Mouse (Mus musculus) liver, adult 2 months (tissue): ENCODE results near the gene Cemip2. TPM values are rescaled to one million over a fixed set of nuclear protein-coding genes. Genes with fewer than 3 reads are reported as not detected.

Experiments
- DNase-seq: peaks from one replicate; pipeline ENCODE4 v3.0.0-alpha.2; 2011; ENCODE audit warnings: low read depth, low spot score; ENCODE audit errors: extremely low read depth
- H3K27ac ChIP-seq: fragments of 200-500 bp; replicated peaks from 2 replicates; pipeline ENCODE4 v1.5.1; 2012; ENCODE audit warnings: low read depth, mild to moderate bottlenecking, control low read depth, inconsistent platforms, low read length; ENCODE audit not compliant: insufficient read depth
- H3K27me3 ChIP-seq: fragments of 200-500 bp; 2 replicates; pipeline ENCODE4 v1.6.1; 2012; ENCODE audit warnings: mild to moderate bottlenecking, moderate library complexity, low read length, inconsistent platforms; ENCODE audit not compliant: control insufficient read depth, insufficient read depth
- H3K36me3 ChIP-seq: fragments of 200-500 bp; 2 replicates; pipeline ENCODE4 v1.6.1; 2012; ENCODE audit warnings: low read length, inconsistent platforms; ENCODE audit not compliant: control insufficient read depth, insufficient read depth
- H3K4me1 ChIP-seq: fragments of 200-500 bp; 2 replicates; pipeline ENCODE4 v1.6.1; 2011; ENCODE audit warnings: low read length; ENCODE audit not compliant: control insufficient read depth, insufficient read depth
- H3K4me3 ChIP-seq: fragments of 200-500 bp; 2 replicates; pipeline ENCODE4 v1.5.1; 2011; ENCODE audit warnings: low read depth, mild to moderate bottlenecking, control low read depth, low read length, moderate library complexity; ENCODE audit not compliant: insufficient read depth
- H3K79me2 ChIP-seq: fragments of 200-500 bp; 2 replicates; pipeline ENCODE4 v1.6.1; 2012; ENCODE audit warnings: inconsistent platforms, mild to moderate bottlenecking, low read length, moderate library complexity; ENCODE audit not compliant: control insufficient read depth, insufficient read depth
- H3K9ac ChIP-seq: fragments of 200-500 bp; 2 replicates; pipeline ENCODE4 v1.6.1; 2012; ENCODE audit warnings: low read depth, mild to moderate bottlenecking, control low read depth, inconsistent platforms, low read length
- CTCF ChIP-seq: fragments of 200-500 bp; IDR thresholded peaks from 2 replicates; pipeline ENCODE4 v1.5.1; 2011; ENCODE audit warnings: low read depth, low read length, control low read depth
- POLR2A ChIP-seq: fragments of 200-500 bp; IDR thresholded peaks from 2 replicates; pipeline ENCODE4 v1.6.1; 2011; ENCODE audit warnings: low read length, control low read depth; ENCODE audit not compliant: insufficient read depth; ENCODE audit errors: extremely low read depth
- WGBS: fragments of 180-500 bp; shearing (Covaris S2); methylation state at CpG from one replicate; pipeline ENCODE4 v1.1.7; 2018; 5-methylcytosine and 5-hydroxymethylcytosine counted together
- polyA plus RNA-seq: library from polyadenylated mRNA; depleted of rRNA; stranded (reverse); fragments of >200 nt; gene quantifications from 2 replicates; pipeline ENCODE4 v1.2.3, GENCODE M21; 2012
- total RNA-seq: library from RNA; depleted of rRNA; stranded (reverse); fragments of >200 nt; gene quantifications from 2 replicates; pipeline ENCODE4 v1.2.3, GENCODE M21; 2014

Cemip2 gene
- total and polyA plus RNA-seq, 2 experiments = 2.9 to 18.1 TPM

- DNase-seq = no peak
- H3K27me3 ChIP-seq = no peaks in the 10 kb centered on the region
- TF ChIP-seq POLR2A (no peak), CTCF (no peak)
- H3K4me3 ChIP-seq = no peak overlapping the region
- H3K27ac ChIP-seq = no peak overlapping the region
- 67% methylated on average over 6 of the region's 6 CpGs for WGBS
- H3K36me3 ChIP-seq = no peaks in the 10 kb centered on the region
- H3K4me1 ChIP-seq = peaks cover 1% of the 10 kb centered on the region; the same call in 1 of the 2 replicates
- H3K9ac ChIP-seq = no peak overlapping the region
- H3K79me2 ChIP-seq = no peaks in the 10 kb centered on the region
Measured at GRCm38 (mm10) chr19:21773621-21774020, 4.5 kb upstream of the Cemip2 start.

- TF ChIP-seq POLR2A = no peak
- TF ChIP-seq CTCF = no peak
- Histone ChIP-seq H3K36me3 (no peaks in the 10 kb centered on the region), H3K79me2 (peaks cover 12% of the 10 kb centered on the region; the same call in 1 of the 2 replicates), H3K4me3 (no peak overlapping the region), H3K27ac (no peak overlapping the region), H3K4me1 (peaks cover 4% of the 10 kb centered on the region; the same call in 1 of the 2 replicates), H3K9ac (no peak overlapping the region), H3K27me3 (no peaks in the 10 kb centered on the region)
- 88% methylated on average over 4 of the region's 4 CpGs for WGBS
- no peak for DNase-seq
Measured at GRCm38 (mm10) chr19:21775629-21776028, 2.5 kb upstream of the Cemip2 start.

DNA sequence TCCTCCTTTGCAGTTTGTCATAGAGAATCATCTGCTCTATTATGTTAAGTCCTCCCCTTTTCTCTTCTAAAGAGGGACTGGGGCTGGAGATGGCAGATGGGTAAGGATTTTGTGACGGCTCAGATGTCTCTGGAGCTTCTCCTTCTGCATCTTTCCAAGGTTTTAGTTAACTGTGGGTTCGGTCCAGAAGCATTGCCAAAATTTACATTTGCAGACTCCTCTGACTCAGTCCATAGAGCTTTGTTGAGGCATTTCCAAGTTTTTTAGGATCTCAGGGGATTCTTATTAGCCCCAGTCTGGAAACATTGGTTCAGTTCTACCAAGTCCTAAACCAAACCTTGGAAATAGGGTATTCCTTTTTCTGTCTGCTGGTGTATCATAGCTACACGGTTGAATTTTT, 1.5 kb upstream of the Cemip2 start:
- no peak overlapping the region for H3K9ac ChIP-seq
- peaks cover 2% of the 10 kb centered on the region; the same call in 1 of the 2 replicates for H3K36me3 ChIP-seq
- no peak overlapping the region for H3K27ac ChIP-seq
- no peak for DNase-seq
- H3K4me1 ChIP-seq = peaks cover 4% of the 10 kb centered on the region; the same call in 1 of the 2 replicates
- H3K4me3 ChIP-seq = no peak overlapping the region
- TF ChIP-seq CTCF (no peak), POLR2A (no peak)
- H3K79me2 ChIP-seq = peaks cover 12% of the 10 kb centered on the region; the same call in 1 of the 2 replicates
- WGBS = 62% methylated on average over 3 of the region's 3 CpGs
- no peaks in the 10 kb centered on the region for H3K27me3 ChIP-seq

- H3K27me3 ChIP-seq = no peaks in the 10 kb centered on the region
- H3K4me1 ChIP-seq = peaks cover 4% of the 10 kb centered on the region; the same call in 1 of the 2 replicates
- H3K36me3 ChIP-seq = peaks cover 2% of the 10 kb centered on the region; the same call in 1 of the 2 replicates
- H3K9ac ChIP-seq = no peak overlapping the region
- peaks cover 12% of the 10 kb centered on the region; the same call in 1 of the 2 replicates for H3K79me2 ChIP-seq
- no peak for TF ChIP-seq POLR2A
- TF ChIP-seq CTCF = peak; percentile 60
- DNase-seq = peak; percentile 86
- WGBS = 6% methylated on average over 20 of the region's 20 CpGs
- peak overlapping the region; percentile 16; the same call in 1 of the 2 replicates for H3K27ac ChIP-seq
- peak overlapping the region; percentile 25; the same call in 1 of the 2 replicates for H3K4me3 ChIP-seq
Measured at GRCm38 (mm10) chr19:21777171-21777731, 891 bp upstream of the Cemip2 start.

DNA sequence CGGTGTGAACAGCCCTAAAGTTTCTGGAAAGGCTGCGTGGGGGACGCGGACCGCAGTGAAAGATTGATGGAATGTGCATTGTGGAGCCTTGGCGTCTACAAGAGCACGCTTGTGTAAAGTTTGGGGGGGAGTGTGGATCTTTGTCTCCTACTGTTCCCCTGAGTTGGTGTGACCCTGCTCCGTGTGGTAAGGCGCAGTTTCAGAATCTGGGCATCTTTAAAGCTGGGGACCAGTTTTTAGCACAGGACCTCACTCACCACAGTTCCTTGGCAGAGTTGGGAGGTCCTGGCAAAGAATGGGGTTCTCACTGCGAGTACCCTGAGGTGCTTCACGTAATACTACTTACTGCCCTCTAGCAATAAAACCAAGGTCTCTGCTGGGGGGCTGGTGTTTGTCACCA, 964 bp downstream of the Cemip2 start:
- TF ChIP-seq CTCF (no peak), POLR2A (no peak)
- WGBS = 3% methylated on average over 11 of the region's 11 CpGs
- Histone ChIP-seq H3K4me1 (peaks cover 7% of the 10 kb centered on the region; the same call in 1 of the 2 replicates), H3K27ac (peak overlapping the region; percentile 82), H3K9ac (peak overlapping the region; percentile 88), H3K79me2 (peaks cover 12% of the 10 kb centered on the region; the same call in 1 of the 2 replicates), H3K4me3 (peak overlapping the region; percentile 77), H3K36me3 (peaks cover 6% of the 10 kb centered on the region; the same call in 1 of the 2 replicates), H3K27me3 (no peaks in the 10 kb centered on the region)
- no peak for DNase-seq

DNA sequence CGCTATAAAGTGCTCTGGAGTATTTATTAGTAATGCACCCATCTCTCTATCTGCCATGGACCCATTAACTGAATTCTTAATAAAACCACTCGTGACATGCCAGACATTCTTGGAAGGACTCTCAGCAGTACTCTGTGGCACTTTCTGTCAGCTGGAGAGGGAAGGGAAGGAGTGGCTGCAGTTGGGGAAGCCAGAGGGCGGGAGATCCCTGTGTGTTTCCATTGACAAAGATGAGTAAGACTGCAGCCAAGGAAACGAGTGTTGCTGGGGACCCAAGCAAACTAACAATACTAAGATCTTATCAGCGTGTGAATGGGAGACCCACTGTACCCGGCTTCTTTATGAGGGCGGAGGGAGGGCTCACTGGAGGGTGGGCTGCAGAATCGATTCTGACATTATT, 2.5 kb downstream of the Cemip2 start:
- WGBS = 81% methylated on average over 8 of the region's 8 CpGs
- H3K27me3 ChIP-seq = no peaks in the 10 kb centered on the region
- H3K9ac ChIP-seq = 0 out of 2 replicates have a peak overlapping the region, but pooled peaks have one; percentile 25
- H3K4me3 ChIP-seq = peak overlapping the region; percentile 28; the same call in 1 of the 2 replicates
- peaks cover 6% of the 10 kb centered on the region; the same call in 1 of the 2 replicates for H3K36me3 ChIP-seq
- H3K27ac ChIP-seq = no peak overlapping the region; the same call in 1 of the 2 replicates
- peaks cover 12% of the 10 kb centered on the region for H3K4me1 ChIP-seq
- DNase-seq = no peak
- H3K79me2 ChIP-seq = peaks cover 13% of the 10 kb centered on the region; the same call in 1 of the 2 replicates
- no peak for TF ChIP-seq CTCF
- no peak for TF ChIP-seq POLR2A
